Mouse (Mus musculus) thymus, adult 2 months (tissue): Measurements from ENCODE around the gene Stx5a. TPM values are rescaled to one million over a fixed set of nuclear protein-coding genes. Genes with fewer than 3 reads are reported as not detected.

Experiments used
- DNase-seq: peaks from one replicate; pipeline ENCODE4 v3.0.0; 2021
- H3K27ac ChIP-seq: fragments of 200-500 bp; 2 replicates; pipeline ENCODE4 v1.5.1; 2012; ENCODE audit warnings: low read length, control low read depth; ENCODE audit not compliant: control insufficient read depth, insufficient read depth
- H3K27me3 ChIP-seq: fragments of 200-500 bp; 2 replicates; pipeline ENCODE4 v1.6.1; 2012; ENCODE audit warnings: mild to moderate bottlenecking, low read length, moderate library complexity, mixed read lengths; ENCODE audit not compliant: control insufficient read depth, insufficient read depth
- H3K36me3 ChIP-seq: fragments of 200-500 bp; 2 replicates; pipeline ENCODE4 v1.6.1; 2012; ENCODE audit warnings: mild to moderate bottlenecking, low read length, moderate library complexity; ENCODE audit not compliant: control insufficient read depth, insufficient read depth
- H3K4me1 ChIP-seq: fragments of 200-500 bp; replicated peaks from 2 replicates; pipeline ENCODE4 v1.6.1; 2012; ENCODE audit warnings: low read length; ENCODE audit not compliant: control insufficient read depth, insufficient read depth
- H3K4me3 ChIP-seq: fragments of 200-500 bp; 2 replicates; pipeline ENCODE4 v1.5.1; 2012; ENCODE audit warnings: mild to moderate bottlenecking, low read length, control low read depth, moderate library complexity; ENCODE audit not compliant: control insufficient read depth, insufficient read depth
- CTCF ChIP-seq: fragments of 200-500 bp; IDR thresholded peaks from 2 replicates; pipeline ENCODE4 v1.5.1; 2012; ENCODE audit warnings: mild to moderate bottlenecking, control low read depth, low read length, moderate library complexity, borderline replicate concordance; ENCODE audit not compliant: control insufficient read depth, poor library complexity, insufficient read depth; ENCODE audit errors: extremely low read depth
- POLR2A ChIP-seq: fragments of 200-500 bp; IDR thresholded peaks from 2 replicates; pipeline ENCODE4 v1.6.1; 2012; ENCODE audit warnings: mild to moderate bottlenecking, low read length, control low read depth, moderate library complexity; ENCODE audit not compliant: control insufficient read depth, poor library complexity, insufficient read depth; ENCODE audit errors: extremely low read depth
- WGBS: fragments of 180-500 bp; shearing (Covaris S2); methylation state at CpG from one replicate; pipeline ENCODE4 v1.1.7; 2018; 5-methylcytosine and 5-hydroxymethylcytosine counted together
- polyA plus RNA-seq: library from polyadenylated mRNA; depleted of rRNA; stranded (reverse); fragments of >200 nt; gene quantifications from 2 replicates; pipeline ENCODE4 v1.2.3, GENCODE M21; 2012; rRNA removed

Stx5a gene
- polyA plus RNA-seq, 1 experiment, result 137 TPM

DNA sequence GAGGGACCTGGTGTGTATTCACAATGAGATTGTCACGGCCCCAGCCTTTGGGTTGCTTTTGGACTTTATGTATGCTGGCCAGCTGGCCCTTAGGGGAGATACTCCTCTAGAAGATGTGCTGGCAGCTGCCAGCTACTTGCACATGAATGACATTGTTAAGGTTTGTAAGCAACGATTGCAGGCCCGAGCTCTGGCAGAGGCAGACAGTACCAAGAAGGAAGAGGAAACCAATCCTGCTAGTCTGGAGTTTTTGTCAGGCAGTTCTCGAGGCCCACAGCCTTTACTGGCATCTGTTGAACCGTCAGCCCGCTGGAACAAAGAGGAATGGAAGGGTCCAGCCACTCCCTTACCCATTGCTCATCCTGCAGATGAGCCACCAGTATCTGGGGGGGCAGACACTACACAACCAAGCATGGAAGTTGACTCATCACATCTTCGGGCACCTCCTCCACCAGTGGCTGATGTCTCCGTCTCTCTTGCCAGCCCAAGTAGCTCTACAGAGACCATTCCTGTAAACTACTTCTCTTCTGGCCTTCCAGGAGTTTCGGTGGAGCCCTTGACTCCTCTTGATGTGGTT lies 62.1 kb downstream of the Stx5a start:
- Histone ChIP-seq H3K27me3 (no peaks in the 10 kb centered on the region), H3K27ac (no peak overlapping the region), H3K36me3 (peaks cover 11% of the 10 kb centered on the region; the same call in 1 of the 2 replicates), H3K4me1 (peaks cover 15% of the 10 kb centered on the region; the same call in 1 of the 2 replicates), H3K4me3 (no peak overlapping the region)
- DNase-seq, result no peak
- WGBS, result 86% methylated on average over 9 of the region's 9 CpGs
- TF ChIP-seq CTCF, result no peak
- no peak for TF ChIP-seq POLR2A

DNA sequence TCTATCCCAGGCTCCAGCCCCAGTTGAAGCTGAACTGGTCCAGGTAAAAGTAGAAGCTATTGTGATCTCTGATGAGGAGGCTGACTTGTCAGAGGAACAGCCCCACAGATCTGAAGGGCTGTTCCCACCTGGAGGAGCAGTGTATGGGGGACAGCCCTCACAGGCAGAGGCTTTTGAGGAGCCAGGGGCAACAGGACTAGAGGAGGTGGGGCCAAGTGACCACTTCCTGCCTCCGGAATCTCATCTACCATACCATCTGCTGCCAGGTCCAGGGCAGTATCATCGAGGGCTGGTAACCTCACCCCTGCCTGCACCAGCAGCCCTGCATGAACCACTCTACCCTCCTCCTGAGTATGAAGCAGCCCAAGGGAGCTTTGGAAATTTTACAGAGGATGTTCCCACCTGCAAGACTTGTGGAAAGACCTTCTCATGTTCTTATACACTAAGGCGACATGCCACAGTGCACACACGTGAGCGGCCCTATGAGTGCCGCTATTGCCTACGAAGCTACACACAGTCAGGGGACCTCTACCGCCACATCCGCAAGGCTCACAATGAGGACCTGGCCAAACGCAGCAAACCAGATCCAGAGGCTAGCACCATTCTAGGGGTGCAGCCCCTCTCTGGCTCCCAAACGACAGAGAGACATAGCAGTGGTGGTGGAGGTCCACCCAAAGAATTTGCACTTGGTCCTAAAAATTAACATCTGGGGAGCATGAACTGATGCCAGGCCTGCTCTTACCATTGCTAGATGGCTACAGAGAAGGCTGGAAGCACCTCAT lies 62.9 kb downstream of the Stx5a start:
- H3K4me3 ChIP-seq, result no peak overlapping the region
- H3K27me3 ChIP-seq, result no peaks in the 10 kb centered on the region
- no peak overlapping the region for H3K27ac ChIP-seq
- peaks cover 13% of the 10 kb centered on the region; the same call in 1 of the 2 replicates for H3K4me1 ChIP-seq
- 80% methylated on average over 11 of the region's 11 CpGs for WGBS
- H3K36me3 ChIP-seq, result peaks cover 16% of the 10 kb centered on the region; the same call in 1 of the 2 replicates
- no peak for DNase-seq
- TF ChIP-seq POLR2A (no peak), CTCF (no peak)

Other genes with a start within 250 kb of the Stx5a start
- gene Slc22a8, start 150.2 kb upstream of the Stx5a start, polyA plus RNA-seq, result 0.10 and 0.38 TPM in 2 replicates
- gene Slc22a6, start 123.4 kb upstream of the Stx5a start, polyA plus RNA-seq, result 0.16 TPM in 1 of 2 replicates, not detected in the other
- gene Chrm1, start 77.6 kb upstream of the Stx5a start, polyA plus RNA-seq, result 0.01 and 0.05 TPM in 2 replicates
- 154 and 165 TPM in 2 replicates for gene Slc3a2, start 18.0 kb upstream of the Stx5a start, polyA plus RNA-seq
- 49.2 and 54.7 TPM in 2 replicates for gene Wdr74, start 5.6 kb upstream of the Stx5a start, polyA plus RNA-seq
- not detected in 2 replicates for gene 1700092M07Rik, start 695 bp upstream of the Stx5a start, polyA plus RNA-seq
- gene Nxf1, start 15.7 kb downstream of the Stx5a start, polyA plus RNA-seq, result 170 and 191 TPM in 2 replicates
- 277 and 363 TPM in 2 replicates for gene Tmem223, start 29.6 kb downstream of the Stx5a start, polyA plus RNA-seq
- gene Tmem179b, start 33.1 kb downstream of the Stx5a start, polyA plus RNA-seq, result 168 and 197 TPM in 2 replicates
- gene Taf6l, start 45.0 kb downstream of the Stx5a start, polyA plus RNA-seq, result 24.9 and 28.7 TPM in 2 replicates
- 77.0 and 77.1 TPM in 2 replicates for gene Polr2g, start 57.2 kb downstream of the Stx5a start, polyA plus RNA-seq
- 3.0 and 3.2 TPM in 2 replicates for gene Zbtb3, start 61.1 kb downstream of the Stx5a start, polyA plus RNA-seq
- gene Ttc9c, start 77.9 kb downstream of the Stx5a start, polyA plus RNA-seq, result 36.1 and 37.5 TPM in 2 replicates
- 29.3 and 34.3 TPM in 2 replicates for gene Hnrnpul2, start 78.6 kb downstream of the Stx5a start, polyA plus RNA-seq
- 1.5 and 1.6 TPM in 2 replicates for gene AC129217.1, start 88.4 kb downstream of the Stx5a start, polyA plus RNA-seq
- 136 and 153 TPM in 2 replicates for gene Bscl2, start 96.1 kb downstream of the Stx5a start, polyA plus RNA-seq
- 0.15 TPM in 1 of 2 replicates, not detected in the other for gene Gng3, start 97.8 kb downstream of the Stx5a start, polyA plus RNA-seq
- 1.2 and 1.3 TPM in 2 replicates for gene Lrrn4cl, start 109.4 kb downstream of the Stx5a start, polyA plus RNA-seq
- gene Ubxn1, start 130.1 kb downstream of the Stx5a start, polyA plus RNA-seq, result 108 and 119 TPM in 2 replicates
- 38.7 and 39.2 TPM in 2 replicates for gene Uqcc3, start 139.5 kb downstream of the Stx5a start, polyA plus RNA-seq
- gene Lbhd1, start 142.3 kb downstream of the Stx5a start, polyA plus RNA-seq, result 2.4 and 3.0 TPM in 2 replicates
- gene Gm49403, start 142.5 kb downstream of the Stx5a start, polyA plus RNA-seq, result not detected in 2 replicates
- 15.3 and 19.1 TPM in 2 replicates for gene 1810009A15Rik, start 147.4 kb downstream of the Stx5a start, polyA plus RNA-seq
- not detected in 2 replicates for gene Gm49416, start 147.5 kb downstream of the Stx5a start, polyA plus RNA-seq
- 51.9 and 56.0 TPM in 2 replicates for gene Ints5, start 151.6 kb downstream of the Stx5a start, polyA plus RNA-seq
- gene Ganab, start 156.7 kb downstream of the Stx5a start, polyA plus RNA-seq, result 203 and 219 TPM in 2 replicates
- gene B3gat3, start 179.0 kb downstream of the Stx5a start, polyA plus RNA-seq, result 102 and 106 TPM in 2 replicates
- gene Rom1, start 187.9 kb downstream of the Stx5a start, polyA plus RNA-seq, result 11.9 and 13.5 TPM in 2 replicates
- 72.3 and 73.1 TPM in 2 replicates for gene Eml3, start 188.1 kb downstream of the Stx5a start, polyA plus RNA-seq
- gene Mta2, start 200.5 kb downstream of the Stx5a start, polyA plus RNA-seq, result 79.6 and 92.0 TPM in 2 replicates
- 39.4 and 42.0 TPM in 2 replicates for gene Tut1, start 212.4 kb downstream of the Stx5a start, polyA plus RNA-seq
- gene Eef1g, start 225.6 kb downstream of the Stx5a start, polyA plus RNA-seq, result 251 and 292 TPM in 2 replicates
- gene Ahnak, start 247.9 kb downstream of the Stx5a start, polyA plus RNA-seq, result 6.0 and 7.9 TPM in 2 replicates